Mouse (Mus musculus) midbrain, embryonic 11.5 days (tissue): Measurements from ENCODE around the gene Myrip. TPM values are rescaled to one million over a fixed set of nuclear protein-coding genes. Genes with fewer than 3 reads are reported as not detected.

Experiments used
- ATAC-seq: fragments of 200-750 bp; cut with Nextera tagmentation; 2 replicates; pipeline ENCODE4 v1.8.0; 2017; ENCODE audit warnings: moderate TSS enrichment, moderate library complexity; ENCODE audit not compliant: low FRiP score
- DNase-seq: peaks from one replicate; pipeline ENCODE4 v3.0.0; 2015; ENCODE audit warnings: low spot score; ENCODE audit errors: missing footprints
- H3K27ac ChIP-seq: fragments of 300-500 bp; sonication (generic); 2 replicates; pipeline ENCODE4 v1.5.1; 2014; ENCODE audit warnings: low read depth, low read length
- H3K27me3 ChIP-seq: fragments of 300-500 bp; sonication (generic); 2 replicates; pipeline ENCODE4 v1.6.1; 2014; ENCODE audit warnings: mild to moderate bottlenecking, low read length, moderate library complexity, mixed read lengths; ENCODE audit not compliant: control insufficient read depth, insufficient read depth
- H3K36me3 ChIP-seq: fragments of 300-500 bp; sonication (generic); 2 replicates; pipeline ENCODE4 v1.6.1; 2014; ENCODE audit warnings: mild to moderate bottlenecking, low read length, moderate library complexity, mixed read lengths; ENCODE audit not compliant: control insufficient read depth, insufficient read depth
- H3K4me1 ChIP-seq: fragments of 300-500 bp; sonication (generic); 2 replicates; pipeline ENCODE4 v1.6.1; 2014; ENCODE audit warnings: low read length; ENCODE audit not compliant: control insufficient read depth, insufficient read depth
- H3K4me2 ChIP-seq: fragments of 300-500 bp; sonication (generic); 2 replicates; pipeline ENCODE4 v1.6.1; 2014; ENCODE audit warnings: mild to moderate bottlenecking, moderate library complexity
- H3K4me3 ChIP-seq: fragments of 300-500 bp; sonication (generic); 2 replicates; pipeline ENCODE4 v1.5.1; 2014; ENCODE audit warnings: low read depth, low read length
- H3K9ac ChIP-seq: fragments of 300-500 bp; sonication (generic); 2 replicates; pipeline ENCODE4 v1.6.1; 2014; ENCODE audit warnings: low read length
- H3K9me3 ChIP-seq: fragments of 300-500 bp; sonication (generic); 2 replicates; pipeline ENCODE4 v1.6.1; 2016; ENCODE audit warnings: low read length; ENCODE audit not compliant: control insufficient read depth
- WGBS: fragments of 180-500 bp; shearing (Covaris S2); extraction: QIAGEN DNeasy Blood & Tissue Kit; methylation state at CpG from one replicate; pipeline ENCODE4 v1.1.7; 2014; 5-methylcytosine and 5-hydroxymethylcytosine counted together
- polyA plus RNA-seq: library from polyadenylated mRNA; unstranded; fragments of >200 nt; fragmentation: Nextera tagmentation; extraction: Ambion mirVana; gene quantifications from 2 replicates; pipeline ENCODE4 v1.2.1, GENCODE M21; 2014

Gene Myrip
- polyA plus RNA-seq, 1 experiment from 2014 or later = 1.6 TPM

DNA sequence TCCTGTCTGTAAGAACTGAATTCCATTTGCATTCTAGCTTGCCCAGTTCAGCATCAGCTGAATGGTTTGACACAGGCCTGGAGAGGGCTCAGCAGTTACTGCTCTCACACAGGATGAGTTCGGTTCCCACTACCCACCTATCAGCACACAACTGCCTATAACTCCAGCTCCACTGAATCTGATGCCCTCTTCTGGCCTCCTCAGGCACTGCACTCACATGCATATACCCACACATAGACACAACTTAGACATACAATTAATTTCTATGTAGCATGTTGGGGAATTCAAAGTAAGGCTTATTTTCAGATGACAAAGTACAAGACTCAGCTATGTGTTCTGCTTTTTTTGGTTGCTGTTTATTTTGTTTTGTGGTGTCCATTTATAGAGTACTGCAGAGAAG is 137.0 kb downstream of the Myrip start:
- WGBS = 94% methylated on average over 1 of the region's 1 CpGs
- no peak overlapping the region for H3K4me2 ChIP-seq
- no peak for ATAC-seq

DNA sequence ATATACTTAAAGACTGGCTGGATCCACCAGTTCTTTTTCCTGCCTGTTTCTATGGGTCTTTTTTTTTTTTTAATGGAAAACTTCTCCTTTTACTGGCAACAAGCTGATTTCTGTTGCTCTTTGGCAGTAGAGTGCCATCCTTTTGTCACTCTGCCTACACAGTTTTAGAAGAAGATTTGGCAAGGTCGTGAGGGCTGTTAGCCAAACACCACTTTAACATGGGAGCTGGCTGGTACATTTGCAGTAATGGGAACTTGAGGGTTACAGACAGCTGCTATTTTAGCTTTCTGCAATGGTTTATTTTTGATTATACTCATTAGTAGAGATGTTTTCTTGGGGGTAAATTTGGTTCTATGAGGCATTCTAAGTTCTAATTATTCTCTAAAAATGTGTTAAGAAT is 137.5 kb downstream of the Myrip start:
- Histone ChIP-seq H3K27me3 (no peaks in the 10 kb centered on the region), H3K36me3 (no peaks in the 10 kb centered on the region), H3K4me2 (no peak overlapping the region), H3K27ac (no peak overlapping the region), H3K9me3 (no peaks in the 10 kb centered on the region; the same call in 1 of the 2 replicates), H3K4me1 (no peaks in the 10 kb centered on the region), H3K9ac (no peak overlapping the region), H3K4me3 (no peak overlapping the region)
- DNase-seq = peak; percentile 64
- no peak for ATAC-seq
- 76% methylated on average over 1 of the region's 1 CpGs for WGBS

More for the DNA sequence above, 137.0 kb downstream of the Myrip start:
- DNase-seq = peak; percentile 79
- H3K9ac ChIP-seq = no peak overlapping the region
- no peaks in the 10 kb centered on the region for H3K4me1 ChIP-seq
- no peak overlapping the region for H3K4me3 ChIP-seq
- H3K27me3 ChIP-seq = no peaks in the 10 kb centered on the region
- no peaks in the 10 kb centered on the region; the same call in 1 of the 2 replicates for H3K9me3 ChIP-seq
- no peaks in the 10 kb centered on the region for H3K36me3 ChIP-seq
- no peak overlapping the region for H3K27ac ChIP-seq

DNA sequence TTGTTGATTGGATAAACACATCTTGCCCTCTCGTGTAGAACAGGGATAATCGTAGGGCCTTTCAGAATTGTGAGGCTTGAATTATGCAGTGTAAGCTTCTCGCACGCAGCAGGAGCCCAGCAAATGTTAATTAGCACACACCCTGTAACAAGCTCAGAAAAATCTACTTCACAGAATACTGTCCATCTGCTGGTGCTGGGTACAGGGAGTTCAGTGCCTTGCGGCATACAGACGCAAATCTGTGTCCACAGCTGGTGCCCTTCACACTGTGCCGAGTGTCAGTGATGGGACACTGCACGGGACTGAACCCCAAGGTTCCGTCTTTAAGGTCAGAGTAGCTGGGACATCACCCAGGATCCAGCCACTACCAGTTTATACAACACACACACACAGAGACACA is 143.3 kb downstream of the Myrip start:
- ATAC-seq = no peak
- Histone ChIP-seq H3K9me3 (no peaks in the 10 kb centered on the region), H3K4me3 (no peak overlapping the region), H3K4me2 (no peak overlapping the region), H3K27ac (no peak overlapping the region), H3K4me1 (no peaks in the 10 kb centered on the region), H3K27me3 (no peaks in the 10 kb centered on the region), H3K36me3 (no peaks in the 10 kb centered on the region), H3K9ac (no peak overlapping the region)
- peak; percentile 37 for DNase-seq
- WGBS = 78% methylated on average over 9 of the region's 9 CpGs

DNA sequence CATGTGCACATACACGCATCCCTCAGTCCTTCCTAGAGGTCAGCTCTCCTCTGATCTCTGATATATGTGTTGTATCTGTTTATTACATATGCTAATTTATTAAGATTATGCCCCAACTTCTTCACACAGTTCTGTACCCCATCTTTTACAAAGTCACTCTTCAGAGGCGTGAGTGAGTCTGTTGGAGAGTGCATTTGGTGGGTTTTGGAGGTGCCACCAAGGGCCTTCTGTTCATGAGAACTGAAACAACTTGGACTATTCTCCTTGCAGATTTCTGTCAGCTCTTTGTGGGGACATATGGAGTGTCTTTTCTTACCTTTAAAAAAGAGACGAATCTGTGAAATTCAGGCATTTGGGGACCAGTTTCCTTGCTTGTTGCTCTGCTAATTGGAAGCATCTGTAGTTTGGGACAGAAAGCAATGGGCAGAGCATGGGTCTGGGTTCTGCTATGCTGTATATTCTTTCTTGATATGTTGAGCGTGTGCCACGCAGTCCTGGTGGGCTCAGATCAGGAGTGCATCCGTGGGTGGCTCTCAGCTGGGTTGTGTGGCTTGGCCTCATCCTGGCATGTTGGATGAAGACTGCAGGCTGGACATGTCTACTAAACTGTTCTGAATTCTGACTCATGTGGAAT is 148.5 kb downstream of the Myrip start:
- Histone ChIP-seq H3K4me1 (no peaks in the 10 kb centered on the region), H3K36me3 (no peaks in the 10 kb centered on the region), H3K27ac (no peak overlapping the region), H3K27me3 (no peaks in the 10 kb centered on the region), H3K4me3 (no peak overlapping the region), H3K4me2 (no peak overlapping the region), H3K9me3 (no peaks in the 10 kb centered on the region), H3K9ac (no peak overlapping the region)
- ATAC-seq (no peak), DNase-seq (peak; percentile 8)
- WGBS = 84% methylated on average over 6 of the region's 6 CpGs

DNA sequence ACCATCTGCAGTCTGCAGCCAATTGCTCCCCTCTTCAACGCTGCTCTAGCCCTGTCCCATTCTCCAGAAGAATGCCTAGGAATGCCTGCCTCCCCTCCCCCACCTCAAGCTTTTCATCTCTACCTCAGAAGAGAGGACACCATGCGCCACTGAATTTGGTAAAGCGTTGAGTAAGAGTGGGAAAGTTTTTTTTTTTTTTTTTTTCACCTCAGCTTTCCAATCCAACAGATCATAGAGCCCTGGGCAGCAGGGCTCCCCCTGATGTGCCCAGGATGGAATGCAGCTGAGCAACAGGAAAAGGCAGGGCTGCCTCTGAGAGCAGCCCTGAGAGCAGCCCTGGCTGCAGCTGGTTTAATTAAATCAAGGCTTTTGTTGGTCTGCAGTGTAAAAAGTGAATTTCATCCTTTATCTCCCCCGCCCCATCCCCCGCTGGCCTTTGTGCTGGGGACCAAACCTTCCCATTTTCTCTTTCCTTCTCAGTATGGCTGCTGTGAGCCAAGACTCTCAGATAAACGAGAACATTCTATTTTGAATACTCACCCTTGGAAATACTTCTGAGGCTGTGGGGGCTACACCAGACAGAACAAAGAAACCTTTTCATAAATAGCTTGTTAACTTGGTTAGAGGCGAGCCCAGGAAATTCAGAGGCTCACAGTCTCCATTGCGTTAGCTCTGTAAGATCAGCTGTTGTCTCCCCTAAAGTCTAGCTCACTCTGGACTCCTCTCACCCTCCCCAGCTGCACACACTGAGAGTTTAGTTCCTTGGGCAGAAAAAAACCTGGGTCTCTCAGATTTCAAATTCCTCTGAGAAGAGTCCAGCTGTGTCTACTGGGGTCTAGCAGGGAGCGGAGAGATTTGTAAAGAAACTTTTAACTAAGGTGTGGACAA is 154.7 kb downstream of the Myrip start:
- no peaks in the 10 kb centered on the region for H3K27me3 ChIP-seq
- no peaks in the 10 kb centered on the region for H3K9me3 ChIP-seq
- H3K4me3 ChIP-seq = no peak overlapping the region
- H3K9ac ChIP-seq = peak overlapping the region; percentile 29; the same call in 1 of the 2 replicates
- H3K27ac ChIP-seq = peak overlapping the region; percentile 69
- WGBS = 10% methylated on average over 9 of the region's 9 CpGs
- peak; percentile 94 for DNase-seq
- H3K36me3 ChIP-seq = no peaks in the 10 kb centered on the region
- peak; percentile 91 for ATAC-seq
- H3K4me1 ChIP-seq = peaks cover 13% of the 10 kb centered on the region
- H3K4me2 ChIP-seq = no peak overlapping the region

DNA sequence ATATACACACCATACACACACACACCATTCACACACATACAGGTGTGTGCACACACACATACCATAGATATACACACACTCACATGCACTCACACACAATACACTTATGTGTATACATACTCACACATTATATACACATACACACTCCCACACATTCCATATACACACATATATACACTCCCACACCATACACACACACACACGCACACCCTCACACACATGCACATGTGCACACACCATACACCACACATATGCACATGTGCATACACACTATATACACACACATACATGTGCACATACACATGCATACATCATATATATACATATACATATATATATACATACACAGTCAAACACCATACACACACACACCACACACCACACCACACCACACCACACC is 169.1 kb downstream of the Myrip start:
- H3K27ac ChIP-seq = no peak overlapping the region
- no peaks in the 10 kb centered on the region for H3K27me3 ChIP-seq
- DNase-seq (peak; percentile 57), ATAC-seq (no peak)
- no peaks in the 10 kb centered on the region for H3K9me3 ChIP-seq
- H3K4me1 ChIP-seq = peaks cover 3% of the 10 kb centered on the region; the same call in 1 of the 2 replicates
- H3K4me2 ChIP-seq = no peak overlapping the region
- WGBS = 85% methylated on average over 1 of the region's 1 CpGs
- H3K4me3 ChIP-seq = no peak overlapping the region
- no peaks in the 10 kb centered on the region for H3K36me3 ChIP-seq
- no peak overlapping the region for H3K9ac ChIP-seq

DNA sequence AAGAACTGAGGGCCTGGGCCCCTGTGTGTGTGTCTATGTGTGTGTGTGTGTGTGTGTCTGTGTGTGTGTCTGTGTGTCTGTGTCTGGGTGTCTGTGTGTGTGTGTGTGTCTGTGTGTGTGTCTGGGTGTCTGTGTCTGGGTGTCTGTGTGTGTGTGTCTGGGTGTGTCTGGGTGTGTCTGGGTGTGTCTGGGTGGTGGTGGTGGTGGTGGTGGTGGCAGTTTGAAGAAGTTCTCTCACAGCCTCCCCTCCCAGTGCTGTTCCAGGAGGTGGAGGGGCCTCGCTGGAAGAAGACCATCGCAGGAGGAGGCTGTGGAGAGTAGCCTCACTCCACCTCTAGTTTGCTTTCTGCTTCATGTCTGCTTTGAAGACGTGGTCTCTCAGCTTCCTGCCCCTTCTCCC is 180.3 kb downstream of the Myrip start:
- H3K36me3 ChIP-seq = no peaks in the 10 kb centered on the region
- H3K9ac ChIP-seq = no peak overlapping the region
- no peak overlapping the region for H3K4me2 ChIP-seq
- no peaks in the 10 kb centered on the region for H3K4me1 ChIP-seq
- H3K27ac ChIP-seq = no peak overlapping the region
- DNase-seq = no peak
- no peak for ATAC-seq
- no peaks in the 10 kb centered on the region for H3K27me3 ChIP-seq
- 74% methylated on average over 3 of the region's 3 CpGs for WGBS
- H3K4me3 ChIP-seq = no peak overlapping the region
- H3K9me3 ChIP-seq = no peaks in the 10 kb centered on the region

DNA sequence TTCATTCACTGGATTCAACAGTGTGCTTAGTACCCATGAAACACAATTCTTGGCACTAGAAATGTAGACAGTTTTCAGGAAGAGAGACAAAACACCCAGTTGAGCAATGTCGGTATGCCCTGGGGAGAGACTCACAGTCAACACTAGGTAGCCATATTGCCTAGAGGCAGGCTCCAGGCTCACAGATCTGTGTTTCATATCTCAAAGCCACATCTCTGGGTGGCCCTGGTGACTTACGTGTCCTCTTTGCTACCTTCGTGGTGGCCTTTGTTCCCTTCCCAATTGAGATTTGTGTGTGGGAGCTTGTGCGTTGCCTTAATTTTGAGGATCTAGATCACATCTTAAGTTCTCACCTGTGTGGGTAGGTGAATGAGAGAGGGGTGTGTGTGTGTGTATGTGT is 181.1 kb downstream of the Myrip start:
- H3K36me3 ChIP-seq = no peaks in the 10 kb centered on the region
- H3K27me3 ChIP-seq = no peaks in the 10 kb centered on the region
- ATAC-seq = no peak
- no peak overlapping the region for H3K4me3 ChIP-seq
- no peak overlapping the region for H3K27ac ChIP-seq
- no peak overlapping the region for H3K9ac ChIP-seq
- peak; percentile 44 for DNase-seq
- no peaks in the 10 kb centered on the region for H3K4me1 ChIP-seq
- H3K9me3 ChIP-seq = no peaks in the 10 kb centered on the region
- H3K4me2 ChIP-seq = no peak overlapping the region
- WGBS = 93% methylated on average over 4 of the region's 4 CpGs

DNA sequence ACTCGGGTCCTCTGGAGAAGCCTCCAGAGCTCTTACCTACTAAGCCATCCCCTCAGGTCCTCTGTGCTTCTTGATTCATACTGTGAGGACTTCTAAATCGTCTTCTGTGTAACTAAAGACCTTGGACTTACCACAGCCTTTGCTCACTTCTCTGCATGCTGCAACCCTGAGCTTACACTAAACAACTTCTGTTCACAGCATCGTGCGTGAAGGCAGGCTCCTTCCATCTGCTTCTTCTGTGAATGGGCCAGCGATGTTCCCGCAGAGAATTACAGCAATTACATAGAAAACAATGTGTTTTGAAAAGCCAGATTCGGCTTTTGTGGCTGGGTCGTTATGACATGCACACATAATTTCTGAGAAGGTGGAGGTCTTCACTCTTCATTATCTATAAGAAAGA is 181.8 kb downstream of the Myrip start:
- 89% methylated on average over 8 of the region's 8 CpGs for WGBS

More for the DNA sequence above, 181.8 kb downstream of the Myrip start:
- H3K36me3 ChIP-seq = no peaks in the 10 kb centered on the region
- H3K4me1 ChIP-seq = no peaks in the 10 kb centered on the region
- ATAC-seq (no peak), DNase-seq (no peak)
- no peak overlapping the region for H3K9ac ChIP-seq
- no peak overlapping the region for H3K4me3 ChIP-seq
- H3K27ac ChIP-seq = no peak overlapping the region
- no peak overlapping the region for H3K4me2 ChIP-seq
- H3K9me3 ChIP-seq = no peaks in the 10 kb centered on the region
- no peaks in the 10 kb centered on the region for H3K27me3 ChIP-seq
